Mouse (Mus musculus) cortical plate, adult 2 months (tissue): ENCODE results near the gene Ctnnd2.

ENCODE experiments used
- CTCF ChIP-seq: fragments of 200-500 bp; IDR thresholded peaks from 2 replicates; pipeline ENCODE4 v1.5.1; 2011; ENCODE audit warnings: mild to moderate bottlenecking, control low read depth, low read length; ENCODE audit not compliant: insufficient read depth; ENCODE audit errors: extremely low read depth
- POLR2A ChIP-seq: fragments of 200-500 bp; IDR thresholded peaks from 2 replicates; pipeline ENCODE4 v1.6.1; 2011; ENCODE audit warnings: mild to moderate bottlenecking, low read length, control low read depth; ENCODE audit not compliant: insufficient read depth; ENCODE audit errors: extremely low read depth

GRCm38 (mm10) chr15:30173370-30173941, 1.1 kb downstream of the Ctnnd2 start:
- no peak for TF ChIP-seq CTCF
- 0 out of 2 replicates have a peak, but pooled peaks have one; percentile 37 for TF ChIP-seq POLR2A
